Mouse (Mus musculus) lung, embryonic 14.5 days (tissue): ENCODE results near the gene St5. TPM values are rescaled to one million over a fixed set of nuclear protein-coding genes. Genes with fewer than 3 reads are reported as not detected.

ENCODE experiments used
- ATAC-seq: fragments of 200-750 bp; cut with Nextera tagmentation; 2 replicates; pipeline ENCODE4 v1.8.0; 2017; ENCODE audit warnings: mild to moderate bottlenecking, moderate TSS enrichment, moderate library complexity; ENCODE audit not compliant: insufficient read depth
- DNase-seq: peaks from one replicate; pipeline ENCODE4 v3.0.0-alpha.2; 2015
- H3K27ac ChIP-seq: fragments of 300-500 bp; sonication (generic); 2 replicates; pipeline ENCODE4 v1.5.1; 2014; ENCODE audit warnings: low read depth, mild to moderate bottlenecking, moderate library complexity
- H3K27me3 ChIP-seq: fragments of 300-500 bp; sonication (generic); 2 replicates; pipeline ENCODE4 v1.6.1; 2014; ENCODE audit warnings: low read length, control low read depth; ENCODE audit not compliant: insufficient read depth
- H3K36me3 ChIP-seq: fragments of 300-500 bp; sonication (generic); 2 replicates; pipeline ENCODE4 v1.6.1; 2014; ENCODE audit warnings: control low read depth; ENCODE audit not compliant: insufficient read depth
- H3K4me1 ChIP-seq: fragments of 300-500 bp; sonication (generic); 2 replicates; pipeline ENCODE4 v1.6.1; 2014; ENCODE audit warnings: antibody characterized with exemption, control low read depth; ENCODE audit not compliant: insufficient read depth
- H3K4me2 ChIP-seq: fragments of 300-500 bp; sonication (generic); 2 replicates; pipeline ENCODE4 v1.6.1; 2014; ENCODE audit warnings: mild to moderate bottlenecking
- H3K4me3 ChIP-seq: fragments of 300-500 bp; sonication (generic); 2 replicates; pipeline ENCODE4 v1.5.1; 2014; ENCODE audit warnings: low read depth, low read length
- H3K9ac ChIP-seq: fragments of 300-500 bp; sonication (generic); 2 replicates; pipeline ENCODE4 v1.6.1; 2014
- H3K9me3 ChIP-seq: fragments of 300-500 bp; sonication (generic); 2 replicates; pipeline ENCODE4 v1.6.1; 2016; ENCODE audit warnings: low read depth, low read length, control low read depth
- CTCF ChIP-seq: IDR thresholded peaks from 2 replicates; pipeline ENCODE4 v1.5.1; 2016; ENCODE audit warnings: antibody characterized with exemption, low read depth
- WGBS: fragments of 180-500 bp; shearing (Covaris S2); extraction: QIAGEN DNeasy Blood & Tissue Kit; methylation state at CpG from one replicate; pipeline ENCODE4 v1.1.7; 2014; 5-methylcytosine and 5-hydroxymethylcytosine counted together
- polyA plus RNA-seq: library from polyadenylated mRNA; unstranded; fragments of >200 nt; fragmentation: Nextera tagmentation; extraction: Ambion mirVana; gene quantifications from 2 replicates; pipeline ENCODE4 v1.2.1, GENCODE M21; 2014

St5 gene
- polyA plus RNA-seq, 1 experiment from 2014 or later: 68.6 TPM

GRCm38 (mm10) chr7:109629871-109630778 lies 73.3 kb downstream of the St5 start:
- Histone ChIP-seq H3K4me3 (no peak overlapping the region), H3K27me3 (no peaks in the 10 kb centered on the region)

GRCm38 (mm10) chr7:109628935-109629609 lies 74.3 kb downstream of the St5 start:
- Histone ChIP-seq H3K36me3 (no peaks in the 10 kb centered on the region), H3K4me1 (peaks cover 5% of the 10 kb centered on the region; the same call in 1 of the 2 replicates), H3K9ac (no peak overlapping the region), H3K27ac (peak overlapping the region; percentile 61), H3K27me3 (no peaks in the 10 kb centered on the region), H3K4me3 (no peak overlapping the region), H3K4me2 (no peak overlapping the region), H3K9me3 (no peaks in the 10 kb centered on the region)
- DNase-seq (peak; percentile 61), ATAC-seq (peak; percentile 62)
- TF ChIP-seq CTCF: no peak
- 24% methylated on average over 9 of the region's 9 CpGs for WGBS

More at GRCm38 (mm10) chr7:109629871-109630778, 73.3 kb downstream of the St5 start:
- H3K27ac ChIP-seq: 0 out of 2 replicates have a peak overlapping the region, but pooled peaks have one; percentile 47
- H3K9ac ChIP-seq: no peak overlapping the region
- TF ChIP-seq CTCF: no peak
- WGBS: 51% methylated on average over 7 of the region's 7 CpGs
- no peak overlapping the region for H3K4me2 ChIP-seq
- DNase-seq (no peak), ATAC-seq (peak; percentile 37; the same call in 1 of the 2 replicates)
- H3K9me3 ChIP-seq: no peaks in the 10 kb centered on the region
- H3K4me1 ChIP-seq: peaks cover 5% of the 10 kb centered on the region; the same call in 1 of the 2 replicates
- no peaks in the 10 kb centered on the region for H3K36me3 ChIP-seq

GRCm38 (mm10) chr7:109627851-109628250 lies 75.6 kb downstream of the St5 start:
- TF ChIP-seq CTCF: no peak

GRCm38 (mm10) chr7:109622234-109622838 lies 81.1 kb downstream of the St5 start:
- WGBS: 59% methylated on average over 9 of the region's 9 CpGs
- no peaks in the 10 kb centered on the region for H3K36me3 ChIP-seq
- no peak for TF ChIP-seq CTCF
- no peak for DNase-seq
- no peak overlapping the region for H3K4me3 ChIP-seq
- ATAC-seq: no peak
- no peak overlapping the region for H3K9ac ChIP-seq
- peaks cover 23% of the 10 kb centered on the region for H3K4me1 ChIP-seq
- H3K27ac ChIP-seq: 0 out of 2 replicates have a peak overlapping the region, but pooled peaks have one; percentile 25
- no peaks in the 10 kb centered on the region for H3K27me3 ChIP-seq
- no peak overlapping the region for H3K4me2 ChIP-seq
- H3K9me3 ChIP-seq: no peaks in the 10 kb centered on the region

More at GRCm38 (mm10) chr7:109627851-109628250, 75.6 kb downstream of the St5 start:
- Histone ChIP-seq H3K36me3 (no peaks in the 10 kb centered on the region), H3K4me2 (no peak overlapping the region), H3K27ac (no peak overlapping the region), H3K27me3 (no peaks in the 10 kb centered on the region), H3K9me3 (no peaks in the 10 kb centered on the region), H3K4me3 (no peak overlapping the region), H3K9ac (no peak overlapping the region), H3K4me1 (peaks cover 5% of the 10 kb centered on the region; the same call in 1 of the 2 replicates)
- WGBS: 76% methylated on average over 2 of the region's 2 CpGs
- no peak for DNase-seq
- ATAC-seq: no peak

- H3K4me1 ChIP-seq: peaks cover 36% of the 10 kb centered on the region
- no peak for ATAC-seq
Observed at GRCm38 (mm10) chr7:109620967-109621366, 82.4 kb downstream of the St5 start.

GRCm38 (mm10) chr7:109620288-109620687 lies 83.1 kb downstream of the St5 start:
- WGBS: 71% methylated on average over 3 of the region's 3 CpGs
- Histone ChIP-seq H3K9ac (no peak overlapping the region), H3K27me3 (no peaks in the 10 kb centered on the region), H3K9me3 (no peaks in the 10 kb centered on the region), H3K36me3 (peaks cover 4% of the 10 kb centered on the region; the same call in 1 of the 2 replicates), H3K4me3 (no peak overlapping the region), H3K4me1 (peaks cover 43% of the 10 kb centered on the region), H3K4me2 (no peak overlapping the region), H3K27ac (peak overlapping the region; percentile 63; the same call in 1 of the 2 replicates)
- no peak for TF ChIP-seq CTCF
- no peak for DNase-seq
- ATAC-seq: no peak

More at GRCm38 (mm10) chr7:109620967-109621366, 82.4 kb downstream of the St5 start:
- H3K36me3 ChIP-seq: peaks cover under 1% of the 10 kb centered on the region; the same call in 1 of the 2 replicates
- no peak for TF ChIP-seq CTCF
- peak overlapping the region; percentile 63; the same call in 1 of the 2 replicates for H3K27ac ChIP-seq
- WGBS: 13% methylated on average over 2 of the region's 2 CpGs
- H3K9me3 ChIP-seq: no peaks in the 10 kb centered on the region
- peak; percentile 61 for DNase-seq
- H3K4me3 ChIP-seq: no peak overlapping the region
- no peaks in the 10 kb centered on the region for H3K27me3 ChIP-seq
- H3K9ac ChIP-seq: no peak overlapping the region
- no peak overlapping the region for H3K4me2 ChIP-seq
